In the genomic region with DNA sequence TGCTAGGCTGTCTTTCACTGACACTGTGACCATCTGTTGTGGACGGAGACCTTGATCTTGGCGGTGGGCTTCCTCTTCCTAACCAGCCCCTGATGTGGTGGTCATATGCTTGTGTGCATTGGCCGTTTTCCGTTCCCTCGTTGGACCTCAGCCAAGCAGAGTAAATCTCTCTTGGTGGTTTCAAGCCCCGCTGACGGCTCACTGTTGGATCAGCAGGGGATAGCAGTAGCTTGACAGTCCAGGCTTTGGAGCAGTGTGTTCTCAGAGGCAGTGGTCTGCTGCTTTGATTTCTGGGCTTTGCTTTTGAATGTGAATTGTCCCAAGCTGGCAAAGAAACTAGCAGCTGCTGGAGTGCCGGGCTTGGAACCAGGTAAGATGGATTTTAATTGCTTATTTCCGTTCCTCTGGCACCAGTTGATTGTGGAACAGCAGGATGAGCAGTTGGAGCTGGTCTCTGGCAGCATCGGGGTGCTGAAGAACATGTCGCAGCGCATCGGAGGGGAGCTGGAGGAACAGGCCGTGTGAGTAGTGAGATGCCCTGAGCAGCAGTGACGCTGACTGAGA, we compare ENCODE assay signal across 11 mouse cellular contexts. TPM values are rescaled to one million over a fixed set of nuclear protein-coding genes. Genes with fewer than 3 reads are reported as not detected.
DNase-seq lines count a peak whose midpoint lies in the region; ATAC-seq and TF ChIP-seq lines count a peak whose summit lies in the region.
"Had no signal": no experiment of that assay in that cellular context is flagged by ENCODE, and none has a peak within 500 bp of the region (broad histone marks: within the 10 kb centered on the region; RNA-seq: fewer than 3 reads in every experiment).

No protein-coding gene starts in this region.

- peak overlapping the region; percentile 50 for H3K27ac ChIP-seq in forebrain, embryonic 12.5 days
- no peak overlapping the region; the same call in 1 of the 2 replicates for H3K27ac ChIP-seq in forebrain, embryonic 10.5 days
- 0 out of 2 replicates have a peak overlapping the region, but pooled peaks have one; percentile 13 for H3K27ac ChIP-seq in limb, embryonic 14.5 days (replicated peaks; ENCODE audit: low read depth, low read length)
- H3K27ac ChIP-seq in limb, embryonic 10.5 days, result no peak overlapping the region
- H3K27ac ChIP-seq: intestine, embryonic 15.5 days; macrophage had no signal

- no peaks in the 10 kb centered on the region for H3K9me3 ChIP-seq in forebrain, embryonic 12.5 days
- no peaks in the 10 kb centered on the region for H3K9me3 ChIP-seq in forebrain, embryonic 10.5 days
- H3K9me3 ChIP-seq in limb, embryonic 14.5 days (ENCODE audit: control insufficient read depth, low read length), result no peaks in the 10 kb centered on the region
- no peaks in the 10 kb centered on the region for H3K9me3 ChIP-seq in limb, embryonic 10.5 days (replicated peaks)
- H3K9me3 ChIP-seq: intestine, embryonic 15.5 days had no signal

- H3K4me3 ChIP-seq in forebrain, embryonic 12.5 days (replicated peaks), result no peak overlapping the region
- no peak overlapping the region for H3K4me3 ChIP-seq in forebrain, embryonic 10.5 days
- H3K4me3 ChIP-seq in limb, embryonic 14.5 days (replicated peaks; ENCODE audit: low read length), result no peak overlapping the region
- no peak overlapping the region for H3K4me3 ChIP-seq in limb, embryonic 10.5 days
- H3K4me3 ChIP-seq: intestine, embryonic 15.5 days had no signal

- H3K4me1 ChIP-seq in forebrain, embryonic 12.5 days, result peaks cover 13% of the 10 kb centered on the region; the same call in 1 of the 2 replicates
- H3K4me1 ChIP-seq in forebrain, embryonic 10.5 days, result no peaks in the 10 kb centered on the region
- H3K4me1 ChIP-seq in limb, embryonic 14.5 days (ENCODE audit: control insufficient read depth, insufficient read depth, low read length), result 0 out of 2 replicates have a peak, but pooled peaks cover 3% of the 10 kb centered on the region
- no peaks in the 10 kb centered on the region for H3K4me1 ChIP-seq in limb, embryonic 10.5 days
- H3K4me1 ChIP-seq: intestine, embryonic 15.5 days had no signal

- no peak overlapping the region for H3K9ac ChIP-seq in forebrain, embryonic 12.5 days
- no peak overlapping the region for H3K9ac ChIP-seq in limb, embryonic 14.5 days (ENCODE audit: low read depth, low read length, severe bottlenecking)
- H3K9ac ChIP-seq: intestine, embryonic 15.5 days had no signal

- no peak for TF ChIP-seq POLR2A in limb, embryonic 14.5 days (IDR thresholded peaks at IDR 0.05; ENCODE audit: borderline replicate concordance, extremely low read depth, insufficient read depth, insufficient read length)

- H3K27me3 ChIP-seq in forebrain, embryonic 12.5 days, result no peaks in the 10 kb centered on the region
- no peaks in the 10 kb centered on the region for H3K27me3 ChIP-seq in forebrain, embryonic 10.5 days (ENCODE audit: poor library complexity, severe bottlenecking)
- H3K27me3 ChIP-seq in limb, embryonic 14.5 days (ENCODE audit: control insufficient read depth, insufficient read depth, low read length), result no peaks in the 10 kb centered on the region
- no peaks in the 10 kb centered on the region for H3K27me3 ChIP-seq in limb, embryonic 10.5 days (ENCODE audit: low read depth, poor library complexity, severe bottlenecking)
- H3K27me3 ChIP-seq: intestine, embryonic 15.5 days had no signal

- WGBS in forebrain, embryonic 12.5 days, result 86% methylated on average over 15 of the region's 15 CpGs
- 87% methylated on average over 15 of the region's 15 CpGs for WGBS in forebrain, embryonic 10.5 days
- WGBS in limb, embryonic 14.5 days, result 56% methylated on average over 15 of the region's 15 CpGs
- WGBS in limb, embryonic 10.5 days, result 87% methylated on average over 15 of the region's 15 CpGs

- H3K36me3 ChIP-seq in forebrain, embryonic 12.5 days (replicated peaks), result peaks cover 77% of the 10 kb centered on the region
- H3K36me3 ChIP-seq in forebrain, embryonic 10.5 days (replicated peaks), result peaks cover 95% of the 10 kb centered on the region
- H3K36me3 ChIP-seq in limb, embryonic 14.5 days (ENCODE audit: control insufficient read depth, insufficient read depth, low read length), result peaks cover 68% of the 10 kb centered on the region
- peaks cover 88% of the 10 kb centered on the region for H3K36me3 ChIP-seq in limb, embryonic 10.5 days

- no peak for ATAC-seq in forebrain, embryonic 12.5 days (ENCODE audit: low FRiP score)
- no peak for ATAC-seq in limb, embryonic 14.5 days (ENCODE audit: low FRiP score, low read depth)
- peak; percentile 17; the same call in 1 of the 2 replicates for ATAC-seq in megakaryocyte progenitor cell, adult 5-6 weeks (replicated peaks; ENCODE audit: poor library complexity)
- ATAC-seq: intestine, embryonic 15.5 days had no signal

- H3K4me2 ChIP-seq in forebrain, embryonic 12.5 days, result no peak overlapping the region
- H3K4me2 ChIP-seq in limb, embryonic 14.5 days (replicated peaks; ENCODE audit: low read depth, low read length, severe bottlenecking), result no peak overlapping the region
- H3K4me2 ChIP-seq: intestine, embryonic 15.5 days had no signal

- DNase-seq in forebrain, embryonic 10.5 days (ENCODE audit: extremely low spot score, low spot score), result no peak
- no peak for DNase-seq in limb, embryonic 14.5 days (ENCODE audit: low spot score)
- DNase-seq in limb, embryonic 10.5 days (ENCODE audit: low spot score), result no peak
- DNase-seq in cerebellum, adult 9-11 months, result peak; percentile 69
- no peak for DNase-seq in adrenal gland, postnatal 36 days
- no peak for DNase-seq in urinary bladder, postnatal 14 days (ENCODE audit: low spot score)

RNA-seq across cellular contexts. Expression of a gene that starts 34.4 kb away (rescaled TPM):
- polyA plus RNA-seq in forebrain, embryonic 12.5 days (2016; fragmentation: Nextera tagmentation; extraction: Ambion mirVana), result 113 and 124 TPM in 2 replicates
- polyA plus RNA-seq in forebrain, embryonic 10.5 days (2016; fragmentation: Nextera tagmentation; extraction: Ambion mirVana), result 82.1 and 84.3 TPM in 2 replicates
- polyA plus RNA-seq in limb, embryonic 14.5 days (2012; rRNA removed), result 80.1 and 85.2 TPM in 2 replicates
- polyA plus RNA-seq in limb, embryonic 14.5 days (2014; fragmentation: Nextera tagmentation; extraction: Ambion mirVana), result 89.9 and 111 TPM in 2 replicates
- 83.1 and 95.4 TPM in 2 replicates for polyA plus RNA-seq in limb, embryonic 10.5 days (2016; fragmentation: Nextera tagmentation; extraction: Ambion mirVana)
- 11.2 and 17.6 TPM in 2 replicates for total RNA-seq in megakaryocyte progenitor cell, adult 5-6 weeks (2015)
- 31.0 and 32.6 TPM in 2 replicates for total RNA-seq in megakaryocyte progenitor cell, adult 5-6 weeks (2017)
- 10 to 100 TPM; 53.6 to 57.3 TPM for total RNA-seq in adrenal gland, postnatal 36 days (2021)

RNA-seq across cellular contexts. Expression of a gene that starts 46.3 kb away (rescaled TPM):
- polyA plus RNA-seq in forebrain, embryonic 12.5 days (2016; fragmentation: Nextera tagmentation; extraction: Ambion mirVana), result 0.85 and 1.3 TPM in 2 replicates
- polyA plus RNA-seq in forebrain, embryonic 10.5 days (2016; fragmentation: Nextera tagmentation; extraction: Ambion mirVana), result 0.36 and 0.47 TPM in 2 replicates
- polyA plus RNA-seq in limb, embryonic 14.5 days (2012; rRNA removed), result 6.9 and 8.2 TPM in 2 replicates
- polyA plus RNA-seq in limb, embryonic 14.5 days (2014; fragmentation: Nextera tagmentation; extraction: Ambion mirVana), result 10.5 TPM in 2 replicates
- polyA plus RNA-seq in limb, embryonic 10.5 days (2016; fragmentation: Nextera tagmentation; extraction: Ambion mirVana), result 0.62 and 1.5 TPM in 2 replicates
- total RNA-seq in megakaryocyte progenitor cell, adult 5-6 weeks (2015), result 4.6 and 7.6 TPM in 2 replicates
- total RNA-seq in megakaryocyte progenitor cell, adult 5-6 weeks (2017), result 3.3 and 4.1 TPM in 2 replicates
- 10 to 100 TPM; 20.2 to 27.0 TPM for total RNA-seq in adrenal gland, postnatal 36 days (2021)

RNA-seq across cellular contexts. Expression of a gene that starts 51.4 kb away (rescaled TPM):
- 2.9 and 4.5 TPM in 2 replicates for polyA plus RNA-seq in forebrain, embryonic 12.5 days (2016; fragmentation: Nextera tagmentation; extraction: Ambion mirVana)
- polyA plus RNA-seq in forebrain, embryonic 10.5 days (2016; fragmentation: Nextera tagmentation; extraction: Ambion mirVana), result 3.6 and 4.4 TPM in 2 replicates
- 28.0 and 31.4 TPM in 2 replicates for polyA plus RNA-seq in limb, embryonic 14.5 days (2012; rRNA removed)
- 5.6 and 6.7 TPM in 2 replicates for polyA plus RNA-seq in limb, embryonic 14.5 days (2014; fragmentation: Nextera tagmentation; extraction: Ambion mirVana)
- polyA plus RNA-seq in limb, embryonic 10.5 days (2016; fragmentation: Nextera tagmentation; extraction: Ambion mirVana), result 5.2 and 6.8 TPM in 2 replicates
- 0.07 TPM in 1 of 2 replicates, not detected in the other for total RNA-seq in megakaryocyte progenitor cell, adult 5-6 weeks (2015)
- total RNA-seq in megakaryocyte progenitor cell, adult 5-6 weeks (2017), result 0.20 TPM in 1 of 2 replicates, not detected in the other
- total RNA-seq in adrenal gland, postnatal 36 days (2021), result 10 to 100 TPM; 23.8 to 39.7 TPM
- total RNA-seq: neutrophil, adult 5-6 weeks had no signal
- polyA plus RNA-seq: macrophage had no signal

Comparison
In these comparisons a context has a peak if more than half of its experiments do, and no peak if none do; other contexts are left out.
1. H3K27ac ChIP-seq: peak in forebrain, embryonic 12.5 days (single experiment) and limb, embryonic 14.5 days (single experiment); none in forebrain, embryonic 10.5 days (single experiment) and limb, embryonic 10.5 days (single experiment).